Mouse (Mus musculus) adrenal gland, postnatal 36 days (tissue): ENCODE results near the gene Bnc1. TPM values are rescaled to one million over a fixed set of nuclear protein-coding genes. Genes with fewer than 3 reads are reported as not detected.

ENCODE experiments used
- total RNA-seq, 2 experiments: library from RNA; stranded (reverse); gene quantifications; 2 replicates each; pipeline ENCODE4 v1.2.3; 2021

The Bnc1 gene
- total RNA-seq, 2 experiments from 2014 or later, result 0.63 to 0.73 TPM

Other genes starting within 250 kb of the Bnc1 start
- 10 to 100 TPM; 38.7 to 57.4 TPM for gene Ramac, start 229.4 kb downstream of the Bnc1 start, total RNA-seq
- gene 3110040N11Rik, start 202.8 kb downstream of the Bnc1 start, total RNA-seq, result 10 to 100 TPM; 30.9 to 41.0 TPM
- 100 to 1,000 TPM; 115 to 123 TPM for gene Btbd1, start 162.9 kb downstream of the Bnc1 start, total RNA-seq
- gene Gm10160, start 136.5 kb downstream of the Bnc1 start, total RNA-seq, result not detected
- gene Tm6sf1, start 133.3 kb downstream of the Bnc1 start, total RNA-seq, result 10 to 100 TPM; 10.5 to 18.3 TPM
- 10 to 100 TPM; 11.6 to 12.0 TPM for gene Hdgfl3, start 57.8 kb downstream of the Bnc1 start, total RNA-seq
- gene Sh3gl3, start 181.5 kb upstream of the Bnc1 start, total RNA-seq, result 1 to 10 TPM; 4.3 to 6.0 TPM